Comparison of ENCODE assay signal across 19 mouse cellular contexts in genomic region chr11:62445799-62446198, GRCm38 (mm10). TPM values are rescaled to one million over a fixed set of nuclear protein-coding genes. Genes with fewer than 3 reads are reported as not detected.
DNase-seq lines count a peak whose midpoint lies in the region; TF ChIP-seq lines count a peak whose summit lies in the region.
"Had no signal": no experiment of that assay in that cellular context is flagged by ENCODE, and none has a peak within 500 bp of the region (broad histone marks: within the 10 kb centered on the region; RNA-seq: fewer than 3 reads in every experiment).

No protein-coding gene starts in this region.

- DNase-seq in cerebellum, adult 9-10 months: peak; percentile 74
- DNase-seq in cerebellum, postnatal 25 days: no peak
- DNase-seq in gastrocnemius, adult 18-20 months (ENCODE audit: low spot score): peak; percentile 19
- no peak for DNase-seq in gastrocnemius, postnatal 25 days
- DNase-seq in CH12.LX (ENCODE audit: extremely low read depth): no peak
- no peak for DNase-seq in embryo, embryonic 11 days
- DNase-seq: adrenal gland, adult 2 months; adrenal gland, postnatal 14 days; forebrain, postnatal 0 days; heart, adult 11 months; heart, postnatal 10 days; heart, postnatal 4 days; kidney, adult 2 months had no signal

- dilution Hi-C loops in CH12.LX (cut with MboI; ENCODE audit: extremely low pct_ligation_motif_present, extremely low pct_unique_long_range_greater_than_20kb, low sequenced_read_pairs): no loop called here

- H3K27me3 ChIP-seq in CH12.LX (replicated peaks): no peaks in the 10 kb centered on the region
- H3K27me3 ChIP-seq: embryonic facial prominence, embryonic 12.5 days; embryonic facial prominence, embryonic 15.5 days; heart, embryonic 12.5 days; heart, embryonic 15.5 days had no signal

- TF ChIP-seq EP300 in CH12.LX (IDR thresholded peaks at IDR 0.05; ENCODE audit: low read length): no peak

- TF ChIP-seq POLR2A in CH12.LX (IDR thresholded peaks at IDR 0.05; ENCODE audit: low read depth, low read length): no peak

- no peak overlapping the region for H3K9ac ChIP-seq in CH12.LX (ENCODE audit: insufficient read depth, low read depth)
- H3K9ac ChIP-seq: embryonic facial prominence, embryonic 12.5 days; embryonic facial prominence, embryonic 15.5 days; forebrain, postnatal 0 days; heart, embryonic 12.5 days; heart, embryonic 15.5 days; hindbrain, embryonic 14.5 days had no signal

- peaks cover 1 to 54% of the 10 kb centered on the region in 2 experiments for H3K36me3 ChIP-seq in CH12.LX (replicated peaks in 1 of 2; ENCODE audit: control insufficient read depth in 1 of 2, insufficient read depth in 1 of 2, low read length in 1 of 2)
- H3K36me3 ChIP-seq: embryonic facial prominence, embryonic 15.5 days; heart, embryonic 15.5 days had no signal

- H3K79me2 ChIP-seq in CH12.LX (replicated peaks; ENCODE audit: control insufficient read depth, extremely low read depth, insufficient read depth, poor library complexity, severe bottlenecking): peaks cover 74% of the 10 kb centered on the region

- peaks cover 0 to 22% of the 10 kb centered on the region in 2 experiments; a peak in 2 of 4 replicates for H3K4me1 ChIP-seq in CH12.LX (ENCODE audit: control insufficient read depth in 1 of 2, insufficient read depth in 2 of 2)
- H3K4me1 ChIP-seq: embryonic facial prominence, embryonic 12.5 days; embryonic facial prominence, embryonic 15.5 days; heart, embryonic 15.5 days had no signal

- in situ Hi-C loops in CH12.LX (cut with MboI; ENCODE audit: low pct_ligation_motif_present, low pct_unique_long_range_greater_than_20kb, low sequenced_read_pairs): no loop called here

- no peak overlapping the region for H3K4me3 ChIP-seq in CH12.LX (replicated peaks in 1 of 3; ENCODE audit: low read depth in 2 of 3, low read length in 2 of 3, poor library complexity in 1 of 3)
- H3K4me3 ChIP-seq: embryonic facial prominence, embryonic 12.5 days; embryonic facial prominence, embryonic 15.5 days; heart, embryonic 12.5 days; heart, embryonic 15.5 days had no signal

- H3K9me3 ChIP-seq in CH12.LX (replicated peaks; ENCODE audit: low read length): no peaks in the 10 kb centered on the region
- H3K9me3 ChIP-seq: embryonic facial prominence, embryonic 12.5 days; embryonic facial prominence, embryonic 15.5 days; heart, embryonic 12.5 days; heart, embryonic 15.5 days had no signal

- no peak for TF ChIP-seq CTCF in CH12.LX (conservative IDR thresholded peaks at IDR 0.05 in 1 of 2, IDR thresholded peaks at IDR 0.05 in 1 of 2; ENCODE audit: low read depth in 2 of 2, low read length in 2 of 2)

- H3K4me2 ChIP-seq in CH12.LX (ENCODE audit: insufficient read depth, low read depth, poor library complexity, severe bottlenecking): no peak overlapping the region
- H3K4me2 ChIP-seq: embryonic facial prominence, embryonic 12.5 days; embryonic facial prominence, embryonic 15.5 days; heart, embryonic 12.5 days; heart, embryonic 15.5 days; hindbrain, embryonic 14.5 days had no signal

- no peak overlapping the region for H3K27ac ChIP-seq in CH12.LX (ENCODE audit: insufficient read depth, low read depth)
- H3K27ac ChIP-seq: embryonic facial prominence, embryonic 12.5 days; embryonic facial prominence, embryonic 15.5 days; heart, embryonic 15.5 days; hindbrain, embryonic 14.5 days; hindbrain, postnatal 0 days had no signal

- no peak for TF ChIP-seq RAD21 in CH12.LX (IDR thresholded peaks at IDR 0.05; ENCODE audit: low read depth, low read length)

TF ChIP-seq in CH12.LX, 34 proteins besides CTCF, POLR2A, EP300 and RAD21:
- TF ChIP-seq MEF2A (IDR thresholded peaks at IDR 0.05; ENCODE audit: borderline replicate concordance, low read depth, low read length): 0 out of 2 replicates have a peak, but pooled peaks have one; percentile 12
- TF ChIP-seq ETS1 (conservative IDR thresholded peaks at IDR 0.05; ENCODE audit: low read depth, low read length): no peak

RNA-seq across cellular contexts. Expression of gene Pigl, which starts 12.5 kb away (rescaled TPM):
- total RNA-seq in gastrocnemius, adult 18-20 months (2021): 1 to 10 TPM; 2.2 to 2.9 TPM
- 1 to 10 TPM; 1.4 to 1.8 TPM for total RNA-seq in gastrocnemius, postnatal 25 days (2021)
- 5.2 and 5.6 TPM in 2 replicates for total RNA-seq in CH12.LX (2012; rRNA removed)
- 3.0 and 4.4 TPM in 2 replicates for total RNA-seq in CH12.LX (2014; rRNA removed)
- 7.6 and 9.1 TPM in 2 replicates for polyA plus RNA-seq in CH12.LX (2012; ENCODE audit: insufficient read length, low read depth)

RNA-seq across cellular contexts. Expression of gene Ncor1, which starts 12.5 kb away (rescaled TPM):
- total RNA-seq in gastrocnemius, adult 18-20 months (2021): 100 to 1,000 TPM; 125 to 137 TPM
- total RNA-seq in gastrocnemius, postnatal 25 days (2021): 100 to 1,000 TPM; 114 to 115 TPM
- total RNA-seq in CH12.LX (2012; rRNA removed) (83.8 and 93.7 TPM in 2 replicates), CH12.LX (2014; rRNA removed) (69.3 and 76.3 TPM in 2 replicates)
- polyA plus RNA-seq in CH12.LX (2012; ENCODE audit: insufficient read length, low read depth): 171 and 232 TPM in 2 replicates

Comparison
In these comparisons a context has a peak if more than half of its experiments do, and no peak if none do; other contexts are left out.
1. DNase-seq: peak in cerebellum, adult 9-10 months (single experiment) and gastrocnemius, adult 18-20 months (single experiment); none in cerebellum, postnatal 25 days (0 of 2), gastrocnemius, postnatal 25 days (single experiment), CH12.LX (single experiment) and embryo, embryonic 11 days (single experiment).